Mouse (Mus musculus): ENCODE data around the gene Bdnf.

DNA sequence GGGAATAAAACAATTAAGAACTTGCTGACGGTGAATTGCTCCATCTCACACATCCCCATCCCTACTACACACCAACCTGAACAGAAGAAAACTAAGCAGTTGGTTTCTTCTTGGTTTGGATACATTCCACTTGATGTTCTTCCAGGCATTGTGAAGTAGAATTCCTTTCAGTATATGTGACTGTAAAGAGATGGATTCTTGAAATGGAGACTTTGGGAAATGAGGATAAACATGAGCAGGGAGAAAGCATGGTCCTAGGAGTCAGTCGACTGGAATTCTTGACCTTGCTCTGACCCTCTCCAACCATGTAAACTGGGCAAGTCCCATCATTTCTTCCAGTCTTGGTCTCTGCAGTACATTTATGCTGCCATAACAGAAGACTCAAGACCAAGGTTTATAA is 63.8 kb downstream of the Bdnf start:
- TF ChIP-seq CTCF (conservative IDR thresholded peaks at IDR 0.05; ENCODE audit: insufficient read depth, insufficient read length, low read depth, low read length) (no peak), POLR2A (IDR thresholded peaks at IDR 0.05; ENCODE audit: low read depth, low read length) (no peak)

Measured in kidney, adult 2 months (tissue).